Comparison of ENCODE assay signal across 13 mouse cellular contexts in genomic region chr14:54332176-54333074, GRCm38 (mm10). TPM values are rescaled to one million over a fixed set of nuclear protein-coding genes. Genes with fewer than 3 reads are reported as not detected.
A peak's percentile ranks its signal among the peaks of the same experiment; 100 is the strongest.
DNase-seq lines count a peak whose midpoint lies in the region; ATAC-seq lines count a peak whose summit lies in the region.
"Had no signal": no experiment of that assay in that cellular context is flagged by ENCODE, and none has a peak within 500 bp of the region (broad histone marks: within the 10 kb centered on the region; RNA-seq: fewer than 3 reads in every experiment).

No protein-coding gene starts in this region.

- no peaks in the 10 kb centered on the region for H3K27me3 ChIP-seq in forebrain, embryonic 16.5 days (replicated peaks; ENCODE audit: control insufficient read depth, insufficient read depth, low read length)
- H3K27me3 ChIP-seq in midbrain, embryonic 13.5 days, result no peaks in the 10 kb centered on the region
- H3K27me3 ChIP-seq: limb, embryonic 12.5 days had no signal

- H3K9ac ChIP-seq in forebrain, embryonic 16.5 days (replicated peaks; ENCODE audit: low read depth, low read length), result no peak overlapping the region
- no peak overlapping the region for H3K9ac ChIP-seq in midbrain, embryonic 13.5 days (replicated peaks)
- H3K9ac ChIP-seq: limb, embryonic 12.5 days; lung, embryonic 14.5 days had no signal

- H3K4me3 ChIP-seq in forebrain, embryonic 16.5 days (replicated peaks; ENCODE audit: low read length), result no peak overlapping the region
- no peak overlapping the region for H3K4me3 ChIP-seq in midbrain, embryonic 13.5 days (replicated peaks)
- H3K4me3 ChIP-seq: heart, adult 2 months; limb, embryonic 12.5 days had no signal

- WGBS in forebrain, embryonic 16.5 days, result 8% methylated on average over 5 of the region's 5 CpGs
- WGBS in midbrain, embryonic 13.5 days, result 41% methylated on average over 5 of the region's 5 CpGs

- no peak overlapping the region for H3K4me2 ChIP-seq in forebrain, embryonic 16.5 days (ENCODE audit: low read length)
- no peak overlapping the region for H3K4me2 ChIP-seq in midbrain, embryonic 13.5 days (replicated peaks)
- H3K4me2 ChIP-seq: limb, embryonic 12.5 days; lung, embryonic 14.5 days had no signal

- peaks cover 6% of the 10 kb centered on the region for H3K4me1 ChIP-seq in forebrain, embryonic 16.5 days (replicated peaks; ENCODE audit: control insufficient read depth, insufficient read depth, low read length)
- H3K4me1 ChIP-seq in midbrain, embryonic 13.5 days (replicated peaks), result peaks cover 10% of the 10 kb centered on the region; the same call in 1 of the 2 replicates
- H3K4me1 ChIP-seq: limb, embryonic 12.5 days had no signal

- peak; percentile 92 for ATAC-seq in forebrain, embryonic 16.5 days
- peak; percentile 63 for ATAC-seq in midbrain, embryonic 13.5 days
- ATAC-seq: intestine, embryonic 16.5 days had no signal

- no peaks in the 10 kb centered on the region for H3K36me3 ChIP-seq in forebrain, embryonic 16.5 days (ENCODE audit: control insufficient read depth, insufficient read depth)
- no peaks in the 10 kb centered on the region for H3K36me3 ChIP-seq in midbrain, embryonic 13.5 days
- H3K36me3 ChIP-seq: limb, embryonic 12.5 days had no signal

- peak overlapping the region; percentile 69 for H3K27ac ChIP-seq in forebrain, embryonic 16.5 days (ENCODE audit: low read length)
- peak overlapping the region; percentile 30 for H3K27ac ChIP-seq in midbrain, embryonic 13.5 days
- H3K27ac ChIP-seq: heart, adult 2 months; limb, embryonic 12.5 days had no signal

- peak; percentile 20 for DNase-seq in embryo, embryonic 10.5 days (ENCODE audit: low spot score)
- DNase-seq in embryo, embryonic 10 days (ENCODE audit: low spot score), result no peak
- peak; percentile 69 for DNase-seq in Muller cell, postnatal 12 days (ENCODE audit: inconsistent ontology term)
- no peak for DNase-seq in cerebellum, adult 9-10 months
- DNase-seq in cerebellum, postnatal 25 days, result no peak
- DNase-seq in urinary bladder, adult 2 months (ENCODE audit: low spot score), result no peak
- DNase-seq: heart, adult 2 months; lung, embryonic 14.5 days had no signal

- no peaks in the 10 kb centered on the region for H3K9me3 ChIP-seq in forebrain, embryonic 16.5 days (ENCODE audit: control insufficient read depth, low read length)
- H3K9me3 ChIP-seq in midbrain, embryonic 13.5 days, result no peaks in the 10 kb centered on the region
- H3K9me3 ChIP-seq: limb, embryonic 12.5 days had no signal

RNA-seq across cellular contexts. Expression of gene Oxa1l, which starts 28.2 kb away (rescaled TPM):
- polyA plus RNA-seq in forebrain, embryonic 16.5 days (2015; fragmentation: Nextera tagmentation; extraction: Ambion mirVana), result 44.5 and 49.0 TPM in 2 replicates
- 43.1 and 47.3 TPM in 2 replicates for polyA plus RNA-seq in midbrain, embryonic 13.5 days (2015; fragmentation: Nextera tagmentation; extraction: Ambion mirVana)
- 61.4 and 65.5 TPM in 2 replicates for polyA plus RNA-seq in urinary bladder, adult 2 months (2012; rRNA removed)

RNA-seq across cellular contexts. Expression of gene Olfr49, which starts 47.7 kb away (rescaled TPM):
- not detected in 2 replicates for polyA plus RNA-seq in forebrain, embryonic 16.5 days (2015; fragmentation: Nextera tagmentation; extraction: Ambion mirVana)
- not detected in 2 replicates for polyA plus RNA-seq in midbrain, embryonic 13.5 days (2015; fragmentation: Nextera tagmentation; extraction: Ambion mirVana)
- not detected in 2 replicates for polyA plus RNA-seq in urinary bladder, adult 2 months (2012; rRNA removed)
- polyA plus RNA-seq: cortical plate, adult 2 months; heart, adult 2 months; intestine, embryonic 16.5 days; limb, embryonic 12.5 days; lung, embryonic 14.5 days had no signal

Comparison
In these comparisons a context has a peak if more than half of its experiments do, and no peak if none do; other contexts are left out.
1. DNase-seq: peak in embryo, embryonic 10.5 days (single experiment) and Muller cell, postnatal 12 days (single experiment); none in embryo, embryonic 10 days (single experiment), cerebellum, adult 9-10 months (single experiment), cerebellum, postnatal 25 days (0 of 2) and urinary bladder, adult 2 months (single experiment).